Mouse (Mus musculus) MEL (cell line): ENCODE data around the gene Efna5. TPM values are rescaled to one million over a fixed set of nuclear protein-coding genes. Genes with fewer than 3 reads are reported as not detected.

Experiments used
- DNase-seq: peaks from one replicate; pipeline ENCODE4 v3.0.0; 2011; ENCODE audit warnings: low read depth, low spot score
- H3K27ac ChIP-seq: 2 replicates; pipeline ENCODE4 v1.5.1; 2012; ENCODE audit warnings: low read depth, mild to moderate bottlenecking, control low read depth, low read length, moderate library complexity; ENCODE audit not compliant: control insufficient read depth
- H3K27me3 ChIP-seq, 2 experiments: fragments of 150-350 bp in 1 of 2; sonication (generic) in 1 of 2; 2 replicates each; pipeline ENCODE4 v1.6.1; 2012; ENCODE audit warnings: low read length in 2 of 2, mild to moderate bottlenecking in 2 of 2, improper control_type of control experiment in 1 of 2, moderate library complexity in 1 of 2; ENCODE audit not compliant: insufficient read depth in 2 of 2, control insufficient read depth in 1 of 2
- H3K36me3 ChIP-seq, 2 experiments: 2 replicates each; pipeline ENCODE4 v1.6.1; 2012 to 2014; ENCODE audit warnings: low read length in 2 of 2, improper control_type of control experiment in 1 of 2, inconsistent platforms in 1 of 2, mild to moderate bottlenecking in 1 of 2; ENCODE audit not compliant: insufficient read depth in 2 of 2, control insufficient read depth in 1 of 2
- H3K4me1 ChIP-seq, 2 experiments: fragments of 150-350 bp in 1 of 2; sonication (generic) in 1 of 2; 2 replicates each; pipeline ENCODE4 v1.6.1; 2012; ENCODE audit warnings: low read length in 2 of 2, improper control_type of control experiment in 1 of 2, mild to moderate bottlenecking in 1 of 2; ENCODE audit not compliant: insufficient read depth in 2 of 2, control insufficient read depth in 1 of 2
- H3K4me3 ChIP-seq, 2 experiments: fragments of 150-350 bp in 1 of 2; sonication (generic) in 1 of 2; 2 replicates each; pipeline ENCODE4 v1.5.1; 2012; ENCODE audit warnings: low read depth in 2 of 2, low read length in 2 of 2, mild to moderate bottlenecking in 2 of 2, moderate library complexity in 2 of 2, control low read depth in 1 of 2, improper control_type of control experiment in 1 of 2; ENCODE audit not compliant: control insufficient read depth in 1 of 2, insufficient read depth in 1 of 2
- H3K79me2 ChIP-seq: 2 replicates; pipeline ENCODE4 v1.6.1; 2012; ENCODE audit warnings: mild to moderate bottlenecking, low read length, moderate library complexity; ENCODE audit not compliant: control insufficient read depth, poor library complexity, insufficient read depth
- H3K9ac ChIP-seq: 2 replicates; pipeline ENCODE4 v1.6.1; 2012; ENCODE audit warnings: low read depth, mild to moderate bottlenecking, control low read depth, low read length, moderate library complexity; ENCODE audit not compliant: control insufficient read depth, poor library complexity, severe bottlenecking
- H3K9me3 ChIP-seq: fragments of 150-350 bp; sonication (generic); replicated peaks from 2 replicates; pipeline ENCODE4 v1.6.1; 2012; ENCODE audit warnings: mild to moderate bottlenecking, low read length, improper control_type of control experiment, moderate library complexity; ENCODE audit not compliant: insufficient read depth
- CHD1 ChIP-seq: IDR thresholded peaks from 2 replicates; pipeline ENCODE4 v1.6.1; 2012; ENCODE audit warnings: low read depth, mild to moderate bottlenecking, inconsistent platforms, low read length, improper control_type of control experiment
- CHD2 ChIP-seq: IDR thresholded peaks from 2 replicates; pipeline ENCODE4 v1.6.1; 2011; ENCODE audit warnings: low read length, improper control_type of control experiment
- ETS1 ChIP-seq: IDR thresholded peaks from 2 replicates; pipeline ENCODE4 v1.6.1; 2012; ENCODE audit warnings: low read depth, mild to moderate bottlenecking, inconsistent platforms, low read length, improper control_type of control experiment, moderate library complexity
- GABPA ChIP-seq: IDR thresholded peaks from 2 replicates; pipeline ENCODE4 v1.6.1; 2012; ENCODE audit warnings: low read depth, mild to moderate bottlenecking, inconsistent platforms, low read length, improper control_type of control experiment, moderate library complexity
- GATA1 ChIP-seq: IDR thresholded peaks from 2 replicates; pipeline ENCODE4 v1.6.1; 2011; ENCODE audit warnings: low read depth, low read length, improper control_type of control experiment
- KAT2A ChIP-seq: conservative IDR thresholded peaks from 2 replicates; pipeline ENCODE4 v1.6.1; 2012; ENCODE audit warnings: low read depth, low read length, improper control_type of control experiment, inconsistent platforms
- MAFK ChIP-seq: IDR thresholded peaks from 2 replicates; pipeline ENCODE4 v1.6.1; 2011; ENCODE audit warnings: low read depth, mild to moderate bottlenecking, low read length, improper control_type of control experiment, borderline replicate concordance
- MXI1 ChIP-seq: IDR thresholded peaks from 2 replicates; pipeline ENCODE4 v1.6.1; 2011; ENCODE audit warnings: mild to moderate bottlenecking, low read depth, low read length, improper control_type of control experiment
- MYC ChIP-seq: IDR thresholded peaks from 2 replicates; pipeline ENCODE4 v1.6.1; 2011; ENCODE audit warnings: low read depth, mild to moderate bottlenecking, low read length, improper control_type of control experiment, moderate library complexity
- NELFE ChIP-seq: IDR thresholded peaks from 2 replicates; pipeline ENCODE4 v1.6.1; 2011; ENCODE audit warnings: low read depth, low read length, improper control_type of control experiment
- POLR2A ChIP-seq, 2 experiments: IDR thresholded peaks; 2 replicates each; pipeline ENCODE4 v1.6.1; 2011 to 2012; ENCODE audit warnings: low read length in 2 of 2, mild to moderate bottlenecking in 2 of 2, control low read depth in 1 of 2, improper control_type of control experiment in 1 of 2, low read depth in 1 of 2, moderate library complexity in 1 of 2; ENCODE audit not compliant: control insufficient read depth in 1 of 2, insufficient read depth in 1 of 2, poor library complexity in 1 of 2
- SIN3A ChIP-seq: IDR thresholded peaks from 2 replicates; pipeline ENCODE4 v1.6.1; 2012; ENCODE audit warnings: low read length, improper control_type of control experiment, inconsistent platforms
- SMC3 ChIP-seq: IDR thresholded peaks from 2 replicates; pipeline ENCODE4 v1.6.1; 2011; ENCODE audit warnings: low read depth, low read length, improper control_type of control experiment
- TCF12 ChIP-seq: IDR thresholded peaks from 2 replicates; pipeline ENCODE4 v1.6.1; 2014; ENCODE audit warnings: low read depth, mild to moderate bottlenecking, inconsistent platforms, low read length, improper control_type of control experiment, moderate library complexity
- USF1 ChIP-seq: IDR thresholded peaks from 2 replicates; pipeline ENCODE4 v1.6.1; 2014; ENCODE audit warnings: low read depth, mild to moderate bottlenecking, inconsistent platforms, low read length, improper control_type of control experiment, moderate library complexity
- ZC3H11A ChIP-seq: IDR thresholded peaks from 2 replicates; pipeline ENCODE4 v1.6.1; 2012; ENCODE audit warnings: low read depth, mild to moderate bottlenecking, inconsistent platforms, low read length, improper control_type of control experiment
- ZKSCAN1 ChIP-seq: IDR thresholded peaks from 2 replicates; pipeline ENCODE4 v1.6.1; 2012; ENCODE audit warnings: low read depth, mild to moderate bottlenecking, inconsistent platforms, low read length, improper control_type of control experiment, moderate library complexity
- ZNF384 ChIP-seq: IDR thresholded peaks from 2 replicates; pipeline ENCODE4 v1.6.1; 2012; ENCODE audit warnings: low read depth, mild to moderate bottlenecking, inconsistent platforms, low read length, improper control_type of control experiment
- polyA plus RNA-seq, 2 experiments: library from polyadenylated mRNA; stranded (reverse) in 1 of 2; unstranded in 1 of 2; fragments of >175 nt in 1 of 2; fragments of >200 nt in 1 of 2; gene quantifications; 2 replicates each; pipeline versions ENCODE4 v1.2.1 to v1.2.4; 2012; ENCODE audit warnings: low replicate concordance in 2 of 2, low read depth in 1 of 2; ENCODE audit not compliant: insufficient read length in 2 of 2, insufficient read depth in 1 of 2, missing spikeins in 1 of 2
- total RNA-seq: library from RNA; depleted of rRNA; stranded (reverse); fragments of 300-350 nt; gene quantifications from 2 replicates; pipeline ENCODE4 v1.2.3, GENCODE M21; 2012

The Efna5 gene
- total and polyA plus RNA-seq, 3 experiments: not detected

- H3K9me3 ChIP-seq: no peaks in the 10 kb centered on the region
Observed at GRCm38 (mm10) chr17:62775401-62775800, 105.7 kb downstream of the Efna5 start.

GRCm38 (mm10) chr17:62774749-62775148 is 106.4 kb downstream of the Efna5 start:
- DNase-seq: no peak
- TF ChIP-seq CHD2 (no peak), ZKSCAN1 (no peak), USF1 (no peak), SMC3 (no peak), CHD1 (no peak), ZC3H11A (no peak), ZNF384 (no peak), SIN3A (no peak), MAFK (no peak), KAT2A (no peak), NELFE (no peak), GATA1 (no peak), GABPA (no peak), MXI1 (no peak)
- TF ChIP-seq, all 39 proteins: peak for 0
- Histone ChIP-seq H3K9ac (no peak overlapping the region), H3K36me3 (no peaks in the 10 kb centered on the region), H3K4me1 (no peaks in the 10 kb centered on the region), H3K79me2 (no peaks in the 10 kb centered on the region), H3K27ac (no peak overlapping the region), H3K9me3 (no peaks in the 10 kb centered on the region), H3K27me3 (no peaks in the 10 kb centered on the region), H3K4me3 (no peak overlapping the region)

More at GRCm38 (mm10) chr17:62775401-62775800, 105.7 kb downstream of the Efna5 start:
- H3K79me2 ChIP-seq: no peaks in the 10 kb centered on the region
- no peaks in the 10 kb centered on the region for H3K27me3 ChIP-seq
- no peak for TF ChIP-seq MYC
- no peak for TF ChIP-seq NELFE
- no peak for TF ChIP-seq MXI1
- TF ChIP-seq ETS1: no peak
- no peak for TF ChIP-seq CHD1
- no peak for TF ChIP-seq TCF12
- TF ChIP-seq POLR2A (IDR thresholded peaks at IDR 0.05; ENCODE audit: control insufficient read depth in 1 of 2, insufficient read depth in 1 of 2, low read depth in 1 of 2, low read length in 2 of 2, poor library complexity in 1 of 2): no peak
- no peak for DNase-seq
- H3K27ac ChIP-seq: no peak overlapping the region
- no peaks in the 10 kb centered on the region for H3K4me1 ChIP-seq
- no peaks in the 10 kb centered on the region for H3K36me3 ChIP-seq
- no peak overlapping the region for H3K4me3 ChIP-seq
- H3K9ac ChIP-seq: no peak overlapping the region
